ENCODE assay signal across 15 mouse cellular contexts in genomic region chr8:108625571-108626120, GRCm38 (mm10).
"Had no signal": no experiment of that assay in that cellular context is flagged by ENCODE, and none has a peak within 500 bp of the region (broad histone marks: within the 10 kb centered on the region; RNA-seq: fewer than 3 reads in every experiment).

No protein-coding gene starts in this region.

- DNase-seq: gastrocnemius, adult 2 months; gastrocnemius, postnatal 10 days; gastrocnemius, postnatal 25 days; heart, adult 2 months; heart, postnatal 10 days; heart, postnatal 4 days; kidney, adult 18-20 months; kidney, adult 8-10 months; kidney, postnatal 10 days; kidney, postnatal 36 days; layer of hippocampus, adult 9-11 months; layer of hippocampus, postnatal 36 days; liver; liver, embryonic 13.5 days; liver, postnatal 0 days had no signal
